Mouse (Mus musculus) embryonic facial prominence, embryonic 13.5 days (tissue): ENCODE measurements around the gene Ost4. TPM values are rescaled to one million over a fixed set of nuclear protein-coding genes. Genes with fewer than 3 reads are reported as not detected.

Source experiments
- ATAC-seq: fragments of 200-750 bp; cut with Nextera tagmentation; 2 replicates; pipeline ENCODE4 v1.8.0; 2017; ENCODE audit warnings: low read depth; ENCODE audit not compliant: insufficient number of reproducible peaks, insufficient read depth, low FRiP score, low TSS enrichment
- H3K27ac ChIP-seq: fragments of 300-500 bp; sonication (generic); 2 replicates; pipeline ENCODE4 v1.5.1; 2015; ENCODE audit warnings: moderate library complexity, mild to moderate bottlenecking, inconsistent platforms
- H3K27me3 ChIP-seq: fragments of 300-500 bp; sonication (generic); 2 replicates; pipeline ENCODE4 v1.6.1; 2015; ENCODE audit warnings: mild to moderate bottlenecking, inconsistent platforms
- H3K36me3 ChIP-seq: fragments of 300-500 bp; sonication (generic); 2 replicates; pipeline ENCODE4 v1.6.1; 2015; ENCODE audit warnings: mild to moderate bottlenecking, inconsistent platforms
- H3K4me1 ChIP-seq: fragments of 300-500 bp; sonication (generic); 2 replicates; pipeline ENCODE4 v1.6.1; 2015; ENCODE audit warnings: inconsistent platforms
- H3K4me2 ChIP-seq: fragments of 300-500 bp; sonication (generic); 2 replicates; pipeline ENCODE4 v1.6.1; 2015; ENCODE audit warnings: moderate library complexity, mild to moderate bottlenecking, inconsistent platforms
- H3K4me3 ChIP-seq: fragments of 300-500 bp; sonication (generic); 2 replicates; pipeline ENCODE4 v1.5.1; 2015; ENCODE audit warnings: mild to moderate bottlenecking, inconsistent platforms
- H3K9ac ChIP-seq: fragments of 300-500 bp; sonication (generic); 2 replicates; pipeline ENCODE4 v1.6.1; 2015; ENCODE audit warnings: mild to moderate bottlenecking, inconsistent platforms
- H3K9me3 ChIP-seq: fragments of 300-500 bp; sonication (generic); 2 replicates; pipeline ENCODE4 v1.6.1; 2016; ENCODE audit warnings: inconsistent platforms
- WGBS: fragments of 180-500 bp; shearing (Covaris S2); methylation state at CpG from one replicate; pipeline ENCODE4 v1.1.7; 2015; ENCODE audit warnings: mixed read lengths; 5-methylcytosine and 5-hydroxymethylcytosine counted together
- polyA plus RNA-seq: library from polyadenylated mRNA; unstranded; fragments of >200 nt; fragmentation: Nextera tagmentation; extraction: Ambion mirVana; gene quantifications from 2 replicates; pipeline ENCODE4 v1.2.1, GENCODE M21; 2015

The Ost4 gene
- polyA plus RNA-seq, 1 experiment from 2014 or later, result 422 TPM

DNA sequence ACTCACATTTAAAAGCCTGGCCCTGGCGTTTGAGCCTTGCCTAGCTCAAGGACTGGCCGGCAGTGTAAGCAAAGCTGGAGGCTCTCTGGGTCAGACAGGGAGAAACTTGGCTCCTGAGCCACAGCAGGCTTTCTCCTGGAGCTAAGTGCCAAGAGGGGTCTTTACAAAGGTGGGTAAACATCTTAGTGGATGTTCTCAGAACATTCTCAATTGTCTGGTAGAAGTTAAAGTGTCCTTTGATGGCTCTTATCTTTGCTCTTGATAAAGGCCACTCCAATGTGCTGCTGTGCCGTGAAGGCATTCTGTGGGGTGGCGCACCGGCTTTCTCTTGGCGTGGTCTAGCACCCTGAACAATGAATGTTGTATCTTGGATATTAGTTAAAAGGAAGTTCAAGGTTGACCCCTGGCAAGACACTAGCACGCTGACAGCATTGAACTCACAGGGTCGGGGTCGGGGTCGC, 15.0 kb upstream of the Ost4 start:
- Histone ChIP-seq H3K36me3 (peaks cover 39% of the 10 kb centered on the region), H3K9ac (peak overlapping the region; percentile 74; the same call in 1 of the 2 replicates), H3K4me2 (peak overlapping the region; percentile 76), H3K27me3 (no peaks in the 10 kb centered on the region), H3K4me1 (peaks cover 52% of the 10 kb centered on the region), H3K27ac (no peak overlapping the region), H3K9me3 (no peaks in the 10 kb centered on the region), H3K4me3 (no peak overlapping the region)
- ATAC-seq, result no peak
- WGBS, result 76% methylated on average over 10 of the region's 10 CpGs

DNA sequence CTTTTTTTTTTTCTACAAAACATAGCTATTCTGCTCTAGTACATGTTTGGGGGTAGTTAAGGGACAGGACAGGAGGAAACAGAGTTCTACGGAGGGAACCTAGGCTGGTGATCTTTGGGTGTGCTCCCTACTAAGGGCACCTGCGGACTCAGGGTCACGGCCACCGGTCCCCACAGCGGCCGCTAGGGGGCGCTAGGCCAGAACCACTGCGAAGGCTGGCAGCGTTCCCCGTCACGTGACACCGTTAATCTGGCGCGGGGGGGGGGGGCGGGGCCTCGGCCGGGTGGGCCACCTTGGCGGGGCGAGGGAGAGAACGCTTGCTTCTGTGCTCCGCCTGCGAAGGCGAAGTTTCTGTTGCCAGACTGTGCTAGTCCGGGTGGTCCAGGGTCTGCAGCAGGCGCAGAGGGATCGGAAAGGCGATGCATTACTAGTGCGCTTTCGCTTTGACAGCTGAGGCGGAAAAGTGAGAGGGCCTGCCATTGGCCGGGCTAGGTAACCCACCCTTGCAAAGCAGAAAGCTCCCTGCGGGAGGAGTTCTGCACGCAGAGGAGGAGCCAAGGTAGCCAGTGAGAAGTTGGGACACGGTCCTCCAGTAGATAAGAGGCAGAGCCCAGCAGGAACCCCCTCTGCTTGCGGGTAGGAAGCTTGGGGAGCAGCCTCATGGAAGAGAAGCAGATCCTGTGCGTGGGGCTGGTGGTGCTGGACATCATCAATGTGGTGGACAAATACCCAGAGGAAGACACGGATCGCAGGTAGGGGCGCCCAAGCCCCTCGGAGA, 13.9 kb upstream of the Ost4 start, which contains the start of gene Khk:
TSS of gene Khk (plus strand) at position 176 of the 778 bp plus-strand sequence.
- 2% methylated on average over 40 of the region's 40 CpGs for WGBS
- H3K27me3 ChIP-seq, result no peaks in the 10 kb centered on the region

GRCm38 (mm10) chr5:30920621-30921020, 13.0 kb upstream of the Ost4 start:
- Histone ChIP-seq H3K36me3 (peaks cover 51% of the 10 kb centered on the region), H3K4me1 (peaks cover 68% of the 10 kb centered on the region), H3K27ac (no peak overlapping the region), H3K27me3 (no peaks in the 10 kb centered on the region), H3K4me2 (peak overlapping the region; percentile 76; the same call in 1 of the 2 replicates), H3K9me3 (no peaks in the 10 kb centered on the region), H3K4me3 (no peak overlapping the region), H3K9ac (0 out of 2 replicates have a peak overlapping the region, but pooled peaks have one; percentile 17)
- 68% methylated on average over 19 of the region's 19 CpGs for WGBS
- ATAC-seq, result no peak

More for the DNA sequence above, 13.9 kb upstream of the Ost4 start, which contains the start of gene Khk:
- peak within 1 kb of the TSS; percentile 74 for H3K9ac ChIP-seq
- H3K4me1 ChIP-seq, result peaks cover 62% of the 10 kb centered on the region
- H3K27ac ChIP-seq, result peak within 1 kb of the TSS; percentile 89
- peak within 1 kb of the TSS; percentile 46 for H3K4me3 ChIP-seq
- ATAC-seq, result peak; percentile 79
- H3K36me3 ChIP-seq, result peaks cover 51% of the 10 kb centered on the region
- H3K4me2 ChIP-seq, result peak within 1 kb of the TSS; percentile 76
- H3K9me3 ChIP-seq, result no peaks in the 10 kb centered on the region

- no peak overlapping the region for H3K27ac ChIP-seq
- H3K36me3 ChIP-seq, result peaks cover 47% of the 10 kb centered on the region
- H3K4me3 ChIP-seq, result no peak overlapping the region
- no peaks in the 10 kb centered on the region for H3K9me3 ChIP-seq
- WGBS, result 66% methylated on average over 11 of the region's 11 CpGs
- H3K27me3 ChIP-seq, result no peaks in the 10 kb centered on the region
- H3K4me1 ChIP-seq, result peaks cover 73% of the 10 kb centered on the region
- ATAC-seq, result no peak
- no peak overlapping the region for H3K4me2 ChIP-seq
- H3K9ac ChIP-seq, result 0 out of 2 replicates have a peak overlapping the region, but pooled peaks have one; percentile 17
Observed at GRCm38 (mm10) chr5:30919831-30920614, 12.4 kb upstream of the Ost4 start.

DNA sequence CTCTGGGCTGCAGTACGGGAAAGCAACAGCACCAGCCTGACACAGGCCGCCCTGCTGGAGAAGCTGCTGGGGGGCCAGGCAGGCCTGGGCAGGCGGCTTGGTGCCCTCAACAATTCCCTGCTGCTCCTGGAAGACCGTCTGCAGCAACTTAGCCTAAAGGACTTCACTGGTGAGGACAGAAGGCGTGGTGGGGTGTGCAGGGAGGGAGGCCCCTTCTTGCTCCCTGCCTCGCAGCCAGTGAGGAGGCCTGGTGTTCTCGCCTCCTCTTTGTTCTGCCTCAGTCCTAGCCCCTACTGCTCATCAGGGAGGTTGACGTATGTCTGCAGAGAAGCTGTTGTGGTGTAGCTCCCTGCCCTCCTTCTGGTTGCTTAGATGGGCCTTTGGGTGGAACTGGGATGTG, 11.1 kb upstream of the Ost4 start:
- Histone ChIP-seq H3K27ac (peak overlapping the region; percentile 39; the same call in 1 of the 2 replicates), H3K27me3 (no peaks in the 10 kb centered on the region), H3K4me2 (no peak overlapping the region), H3K4me1 (peaks cover 84% of the 10 kb centered on the region), H3K36me3 (peaks cover 47% of the 10 kb centered on the region), H3K9ac (peak overlapping the region; percentile 36), H3K4me3 (no peak overlapping the region), H3K9me3 (no peaks in the 10 kb centered on the region)
- WGBS, result 75% methylated on average over 8 of the region's 8 CpGs
- ATAC-seq, result no peak

- Histone ChIP-seq H3K36me3 (peaks cover 47% of the 10 kb centered on the region), H3K4me3 (no peak overlapping the region), H3K27ac (0 out of 2 replicates have a peak overlapping the region, but pooled peaks have one; percentile 39), H3K27me3 (no peaks in the 10 kb centered on the region), H3K4me2 (no peak overlapping the region), H3K9me3 (no peaks in the 10 kb centered on the region), H3K9ac (peak overlapping the region; percentile 36), H3K4me1 (peaks cover 87% of the 10 kb centered on the region)
- WGBS, result 88% methylated on average over 31 of the region's 31 CpGs
- no peak for ATAC-seq
Observed at GRCm38 (mm10) chr5:30917891-30918670, 10.5 kb upstream of the Ost4 start.

DNA sequence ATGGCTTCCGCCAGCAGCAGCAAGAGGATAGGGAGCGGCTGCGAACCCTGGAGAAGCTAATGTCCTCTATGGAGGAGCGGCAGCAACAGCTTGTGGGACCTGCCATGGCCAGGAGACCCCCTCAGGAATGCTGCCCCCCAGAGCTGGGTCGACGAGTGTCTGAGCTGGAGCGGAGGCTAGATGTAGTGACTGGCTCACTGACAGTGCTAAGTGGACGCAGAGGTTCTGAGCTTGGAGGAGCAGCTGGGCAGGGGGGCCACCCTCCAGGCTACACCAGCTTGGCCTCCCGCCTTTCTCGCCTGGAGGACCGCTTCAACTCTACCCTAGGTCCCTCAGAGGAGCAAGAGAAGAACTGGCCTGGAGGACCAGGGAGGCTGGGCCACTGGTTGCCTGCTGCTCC, 9.8 kb upstream of the Ost4 start:
- WGBS, result 88% methylated on average over 11 of the region's 11 CpGs
- Histone ChIP-seq H3K27ac (no peak overlapping the region), H3K4me2 (no peak overlapping the region), H3K4me3 (no peak overlapping the region), H3K36me3 (peaks cover 47% of the 10 kb centered on the region), H3K4me1 (peaks cover 87% of the 10 kb centered on the region), H3K9me3 (no peaks in the 10 kb centered on the region), H3K27me3 (no peaks in the 10 kb centered on the region), H3K9ac (0 out of 2 replicates have a peak overlapping the region, but pooled peaks have one; percentile 4)
- ATAC-seq, result no peak

DNA sequence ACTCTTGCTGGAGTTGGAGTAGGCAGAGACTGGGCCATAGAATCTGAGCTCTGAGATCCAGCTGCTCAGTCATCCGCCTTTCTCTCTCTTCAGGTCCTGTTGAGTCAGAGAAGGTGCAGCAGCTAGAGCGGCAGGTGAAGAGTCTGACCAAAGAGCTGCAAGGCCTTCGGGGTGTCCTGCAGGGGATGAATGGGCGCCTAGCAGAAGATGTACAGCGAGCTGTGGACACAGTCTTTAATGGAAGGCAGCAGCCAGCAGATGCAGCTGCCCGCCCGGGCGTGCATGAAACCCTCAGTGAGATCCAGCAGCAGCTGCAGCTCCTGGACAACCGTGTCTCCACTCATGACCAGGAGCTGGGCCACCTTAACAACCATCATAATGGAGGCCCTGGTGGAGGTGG, 9.3 kb upstream of the Ost4 start:
- Histone ChIP-seq H3K4me3 (no peak overlapping the region), H3K36me3 (peaks cover 47% of the 10 kb centered on the region), H3K9ac (peak overlapping the region; percentile 4; the same call in 1 of the 2 replicates), H3K27me3 (no peaks in the 10 kb centered on the region), H3K9me3 (no peaks in the 10 kb centered on the region), H3K27ac (no peak overlapping the region; the same call in 1 of the 2 replicates), H3K4me1 (peaks cover 86% of the 10 kb centered on the region), H3K4me2 (no peak overlapping the region)
- WGBS, result 93% methylated on average over 9 of the region's 9 CpGs
- ATAC-seq, result no peak

DNA sequence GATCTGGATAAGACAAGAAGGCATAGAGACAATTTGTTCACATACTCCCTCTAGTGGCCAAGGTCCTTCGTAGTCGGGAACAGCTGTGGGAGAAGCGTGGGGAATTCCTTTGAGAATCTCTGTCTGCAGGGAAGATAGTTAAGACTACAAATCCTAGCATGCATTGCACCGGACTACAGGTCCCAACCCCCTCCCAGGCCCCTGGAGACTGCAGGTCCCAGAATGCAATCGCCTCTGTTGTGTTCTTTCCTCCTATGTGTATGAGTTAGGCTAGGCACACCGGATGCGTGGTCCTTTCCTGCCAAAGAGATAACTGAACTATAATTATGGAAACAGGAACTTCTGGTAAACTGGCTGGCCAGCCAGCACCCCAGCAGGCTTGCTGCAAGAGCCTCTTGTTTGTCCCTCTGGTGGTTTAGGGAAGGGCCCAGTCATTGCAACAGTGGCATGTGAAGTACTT, 8.4 kb upstream of the Ost4 start:
- Histone ChIP-seq H3K27me3 (no peaks in the 10 kb centered on the region), H3K4me1 (peaks cover 88% of the 10 kb centered on the region), H3K9ac (peak overlapping the region; percentile 88), H3K27ac (peak overlapping the region; percentile 99), H3K9me3 (no peaks in the 10 kb centered on the region), H3K4me2 (peak overlapping the region; percentile 95), H3K4me3 (peak overlapping the region; percentile 68), H3K36me3 (peaks cover 45% of the 10 kb centered on the region)
- 2% methylated on average over 7 of the region's 7 CpGs for WGBS
- ATAC-seq, result peak; percentile 52

GRCm38 (mm10) chr5:30915456-30915855, 7.9 kb upstream of the Ost4 start:
- Histone ChIP-seq H3K36me3 (peaks cover 39% of the 10 kb centered on the region), H3K9me3 (no peaks in the 10 kb centered on the region), H3K4me1 (peaks cover 88% of the 10 kb centered on the region), H3K27ac (peak overlapping the region; percentile 99), H3K4me3 (peak overlapping the region; percentile 68), H3K4me2 (peak overlapping the region; percentile 95), H3K9ac (peak overlapping the region; percentile 88), H3K27me3 (no peaks in the 10 kb centered on the region)
- ATAC-seq, result no peak
- 32% methylated on average over 9 of the region's 9 CpGs for WGBS

- Histone ChIP-seq H3K9me3 (no peaks in the 10 kb centered on the region), H3K4me3 (peak overlapping the region; percentile 68), H3K27me3 (no peaks in the 10 kb centered on the region), H3K27ac (peak overlapping the region; percentile 99), H3K9ac (peak overlapping the region; percentile 88), H3K36me3 (peaks cover 33% of the 10 kb centered on the region), H3K4me1 (peaks cover 87% of the 10 kb centered on the region), H3K4me2 (peak overlapping the region; percentile 95)
- no peak for ATAC-seq
- WGBS, result 33% methylated on average over 6 of the region's 6 CpGs
Observed at GRCm38 (mm10) chr5:30914849-30915248, 7.3 kb upstream of the Ost4 start.
